ENCODE assay signal across 9 mouse cellular contexts in the genomic region with DNA sequence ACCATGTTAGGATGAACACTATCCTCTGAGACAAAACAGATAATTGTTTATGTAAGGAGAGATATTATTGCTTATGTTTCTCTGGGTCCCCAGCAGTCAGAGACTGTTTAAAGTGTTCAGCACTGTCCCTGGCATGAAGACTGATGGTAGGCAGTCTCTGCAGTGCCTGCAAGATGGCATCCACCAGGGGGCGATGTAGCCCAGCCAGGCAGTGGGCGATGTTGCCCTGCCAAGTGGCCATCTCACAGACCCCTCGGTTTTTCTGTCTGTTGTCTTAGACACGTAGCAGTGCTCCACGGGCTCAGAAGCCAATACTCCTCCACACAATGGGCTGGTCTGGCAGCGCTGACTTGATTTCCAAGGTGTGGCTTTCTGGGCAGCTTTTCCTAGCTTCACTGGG. TPM values are rescaled to one million over a fixed set of nuclear protein-coding genes. Genes with fewer than 3 reads are reported as not detected.
A peak's percentile ranks its signal among the peaks of the same experiment; 100 is the strongest.
DNase-seq lines count a peak whose midpoint lies in the region; ATAC-seq and TF ChIP-seq lines count a peak whose summit lies in the region.
"Had no signal": no experiment of that assay in that cellular context is flagged by ENCODE, and none has a peak within 500 bp of the region (broad histone marks: within the 10 kb centered on the region; RNA-seq: fewer than 3 reads in every experiment).

No protein-coding gene starts in this region.

- 11% methylated on average over 6 of the region's 6 CpGs for WGBS in kidney, embryonic 14.5 days
- WGBS in liver, embryonic 14.5 days (ENCODE audit: insufficient replicate concordance) = 8% methylated on average over 6 of the region's 6 CpGs

- DNase-seq in A20 (ENCODE audit: low read depth, low spot score) = peak; percentile 86
- peak; percentile 71 for DNase-seq in Muller cell, postnatal 12 days (ENCODE audit: inconsistent ontology term)
- peak; percentile 78 to 89 for DNase-seq in cerebellum, postnatal 25 days
- DNase-seq in liver, embryonic 14.5 days (ENCODE audit: low read depth in 3 of 3, low spot score in 3 of 3) = peak in 2 of 3 experiments; percentile 24 to 38
- peak; percentile 94 for DNase-seq in retina, embryonic 14.5 days (ENCODE audit: low spot score)
- peak; percentile 95 for DNase-seq in thymus, postnatal 4 days

- peak; percentile 39 for ATAC-seq in granulocyte monocyte progenitor cell, adult 5-6 weeks (replicated peaks; ENCODE audit: poor library complexity, severe bottlenecking)
- peak; percentile 59; the same call in 1 of the 2 replicates for ATAC-seq in kidney, embryonic 14.5 days (ENCODE audit: low FRiP score, low TSS enrichment)
- peak; percentile 29; the same call in 1 of the 2 replicates for ATAC-seq in liver, embryonic 14.5 days (ENCODE audit: insufficient read depth)

- no peak overlapping the region for H3K4me3 ChIP-seq in kidney, embryonic 14.5 days (ENCODE audit: low read length)
- no peak overlapping the region for H3K4me3 ChIP-seq in liver, embryonic 14.5 days (ENCODE audit: insufficient read depth in 1 of 2, low read depth in 2 of 2, low read length in 2 of 2)
- H3K4me3 ChIP-seq: hindbrain, embryonic 15.5 days had no signal

- H3K36me3 ChIP-seq in kidney, embryonic 14.5 days (ENCODE audit: control insufficient read depth, insufficient read depth, low read length) = peaks cover 6% of the 10 kb centered on the region; the same call in 1 of the 2 replicates
- H3K36me3 ChIP-seq in liver, embryonic 14.5 days (replicated peaks; ENCODE audit: control insufficient read depth, insufficient read depth, low read depth) = no peaks in the 10 kb centered on the region
- H3K36me3 ChIP-seq: hindbrain, embryonic 15.5 days had no signal

- no peaks in the 10 kb centered on the region for H3K27me3 ChIP-seq in kidney, embryonic 14.5 days (ENCODE audit: control insufficient read depth, insufficient read depth, low read length)
- no peaks in the 10 kb centered on the region for H3K27me3 ChIP-seq in liver, embryonic 14.5 days (ENCODE audit: control insufficient read depth, insufficient read depth, low read length)
- H3K27me3 ChIP-seq: hindbrain, embryonic 15.5 days had no signal

- TF ChIP-seq CTCF in liver, embryonic 14.5 days (IDR thresholded peaks at IDR 0.05; ENCODE audit: low read depth) = peak; percentile 97

- H3K9ac ChIP-seq in kidney, embryonic 14.5 days (ENCODE audit: low read depth, low read length) = no peak overlapping the region
- no peak overlapping the region for H3K9ac ChIP-seq in liver, embryonic 14.5 days (replicated peaks)
- H3K9ac ChIP-seq: hindbrain, embryonic 15.5 days had no signal

- H3K27ac ChIP-seq in kidney, embryonic 14.5 days (ENCODE audit: low read depth, low read length) = no peak overlapping the region
- H3K27ac ChIP-seq in liver, embryonic 14.5 days = no peak overlapping the region
- H3K27ac ChIP-seq: hindbrain, embryonic 15.5 days had no signal

- H3K9me3 ChIP-seq in kidney, embryonic 14.5 days (ENCODE audit: control insufficient read depth, low read length) = no peaks in the 10 kb centered on the region
- no peaks in the 10 kb centered on the region for H3K9me3 ChIP-seq in liver, embryonic 14.5 days (ENCODE audit: control insufficient read depth, low read length)
- H3K9me3 ChIP-seq: hindbrain, embryonic 15.5 days had no signal

- H3K4me2 ChIP-seq in kidney, embryonic 14.5 days (replicated peaks; ENCODE audit: low read depth, low read length) = no peak overlapping the region
- H3K4me2 ChIP-seq in liver, embryonic 14.5 days (ENCODE audit: low read depth) = 0 out of 2 replicates have a peak overlapping the region, but pooled peaks have one; percentile 15
- H3K4me2 ChIP-seq: hindbrain, embryonic 15.5 days had no signal

- TF ChIP-seq EP300 in liver, embryonic 14.5 days (IDR thresholded peaks at IDR 0.05; ENCODE audit: low read depth) = no peak

- peaks cover 21% of the 10 kb centered on the region; the same call in 1 of the 2 replicates for H3K4me1 ChIP-seq in kidney, embryonic 14.5 days (ENCODE audit: control insufficient read depth, insufficient read depth, low read length)
- H3K4me1 ChIP-seq in liver, embryonic 14.5 days (replicated peaks; ENCODE audit: control insufficient read depth in 2 of 2, insufficient read depth in 2 of 2, low read length in 1 of 2) = 0 out of 4 replicates have a peak, but pooled peaks cover 0 to 2% of the 10 kb centered on the region in 2 experiments

RNA-seq across cellular contexts. Expression of a gene that starts 34.6 kb away (rescaled TPM):
- total RNA-seq in granulocyte monocyte progenitor cell, adult 5-6 weeks (2014; fragmentation: Nextera tagmentation) = 158 and 179 TPM in 2 replicates
- total RNA-seq in granulocyte monocyte progenitor cell, adult 5-6 weeks (2017) = 113 and 117 TPM in 2 replicates
- 33.4 and 37.0 TPM in 2 replicates for polyA plus RNA-seq in kidney, embryonic 14.5 days (2014; fragmentation: Nextera tagmentation; extraction: Ambion mirVana)
- polyA plus RNA-seq in liver, embryonic 14.5 days (2012; rRNA removed) = 15.5 and 18.7 TPM in 2 replicates
- polyA plus RNA-seq in liver, embryonic 14.5 days (2014; fragmentation: Nextera tagmentation; extraction: Ambion mirVana) = 11.4 and 12.5 TPM in 2 replicates

RNA-seq across cellular contexts. Expression of a gene that starts 43.3 kb away (rescaled TPM):
- total RNA-seq in granulocyte monocyte progenitor cell, adult 5-6 weeks (2014; fragmentation: Nextera tagmentation) = 628 and 659 TPM in 2 replicates
- 773 and 843 TPM in 2 replicates for total RNA-seq in granulocyte monocyte progenitor cell, adult 5-6 weeks (2017)
- polyA plus RNA-seq in kidney, embryonic 14.5 days (2014; fragmentation: Nextera tagmentation; extraction: Ambion mirVana) = 94.0 and 174 TPM in 2 replicates
- 132 and 153 TPM in 2 replicates for polyA plus RNA-seq in liver, embryonic 14.5 days (2012; rRNA removed)
- 86.7 and 98.4 TPM in 2 replicates for polyA plus RNA-seq in liver, embryonic 14.5 days (2014; fragmentation: Nextera tagmentation; extraction: Ambion mirVana)

Comparison
In these comparisons a context has a peak if more than half of its experiments do, and no peak if none do; other contexts are left out.
1. DNase-seq: peak in every context shown above with its lines; median percentile 95 in thymus, postnatal 4 days; 94 in retina, embryonic 14.5 days; 86 in A20; 84 in cerebellum, postnatal 25 days; 71 in Muller cell, postnatal 12 days; 31 in liver, embryonic 14.5 days.